Mouse (Mus musculus): Measurements from ENCODE around the gene Mknk2.

The Mknk2 gene

DNA sequence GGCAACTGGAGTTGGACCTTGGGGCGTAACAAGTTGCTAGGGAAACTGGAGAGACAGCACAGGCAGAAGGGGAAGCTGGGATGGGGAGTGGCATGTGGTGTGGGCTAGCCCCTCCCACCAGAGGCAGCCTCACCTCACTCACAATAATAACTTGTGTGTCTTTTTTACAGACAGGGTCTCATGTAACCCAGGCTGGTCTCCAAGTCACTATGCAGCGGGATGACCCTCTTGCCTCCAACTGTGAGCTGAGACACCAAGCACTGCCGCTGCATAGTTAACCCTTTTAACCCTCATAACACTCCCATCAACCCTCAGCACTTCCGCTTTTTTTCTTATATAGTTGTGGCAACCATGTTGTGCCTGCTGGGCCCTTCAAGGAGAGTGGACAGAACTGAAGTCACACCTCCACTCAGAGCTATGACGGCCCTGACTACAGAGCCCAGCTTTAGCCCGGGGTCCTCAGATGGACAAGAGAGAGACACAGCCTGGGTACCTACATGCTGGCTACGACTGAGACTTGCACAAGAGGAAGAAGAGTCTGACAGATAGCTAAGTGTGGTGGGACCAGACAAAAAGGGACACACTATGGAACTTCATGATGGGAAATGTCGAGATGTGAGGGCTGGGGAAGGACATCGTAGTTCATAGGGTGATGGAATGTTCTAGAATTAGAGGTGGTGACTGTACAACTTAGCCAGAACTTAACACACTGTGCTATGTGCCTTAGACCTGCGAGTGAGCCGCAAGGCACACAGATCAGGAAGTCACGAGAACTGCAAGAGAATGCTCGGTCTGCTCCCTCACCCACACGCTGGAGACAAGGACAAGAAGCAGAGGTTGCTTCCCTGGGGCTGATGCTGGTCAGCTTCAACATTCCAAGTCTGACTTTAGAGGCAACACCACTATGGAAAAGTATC lies 14.6 kb upstream of the Mknk2 start:
- DNase-seq (ENCODE audit: low spot score in 2 of 2) = peak in 1 of 2 experiments; percentile 59

GRCm38 (mm10) chr10:80687850-80688249 lies 9.9 kb upstream of the Mknk2 start:
- DNase-seq (ENCODE audit: low spot score in 2 of 2) = peak in 1 of 2 experiments; percentile 83

- no peak for DNase-seq (ENCODE audit: low spot score in 2 of 2)
Observed at GRCm38 (mm10) chr10:80686617-80687016, 8.7 kb upstream of the Mknk2 start.

DNA sequence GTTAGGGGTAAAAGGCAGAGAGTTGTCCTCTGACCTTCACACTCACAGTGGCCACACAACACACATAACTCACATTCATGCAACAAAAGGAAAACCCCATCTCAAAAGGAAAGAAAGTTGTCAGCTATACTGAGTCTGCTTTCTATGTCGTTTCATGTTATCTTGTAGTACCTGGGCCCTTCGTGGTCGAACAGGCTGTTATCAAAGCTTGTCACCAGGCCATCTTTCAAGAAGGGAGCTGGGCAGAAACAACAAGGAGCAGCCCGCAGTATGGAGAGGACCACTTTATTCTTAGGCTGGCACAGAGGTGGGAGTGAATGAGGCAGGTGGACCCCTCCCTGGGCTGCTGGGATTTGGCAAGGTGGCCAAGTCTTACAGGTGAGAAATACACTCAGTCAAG lies 7.1 kb upstream of the Mknk2 start:
- peak; percentile 48 to 50 for DNase-seq (ENCODE audit: low spot score in 2 of 2)

GRCm38 (mm10) chr10:80684214-80684613 lies 6.3 kb upstream of the Mknk2 start:
- peak; percentile 88 to 90 for DNase-seq (ENCODE audit: low spot score in 2 of 2)

DNA sequence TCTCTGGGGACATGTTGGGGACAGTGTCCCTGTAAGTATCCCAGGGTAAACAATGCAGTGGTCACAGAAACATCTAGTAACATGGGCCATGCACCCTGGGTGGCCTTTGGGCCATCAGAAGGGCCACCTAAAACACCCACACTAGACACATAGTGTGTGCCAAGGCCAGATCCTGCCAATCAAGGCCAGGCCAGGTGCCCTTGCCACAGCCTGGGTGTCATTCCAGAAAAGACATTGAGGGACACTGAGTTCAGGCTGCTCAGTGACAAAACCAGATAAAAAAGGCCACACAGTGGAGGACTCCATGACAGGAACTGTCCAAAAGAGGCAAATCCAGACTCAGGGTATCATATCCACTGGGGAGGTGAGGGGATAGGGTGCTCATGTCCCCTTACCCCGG lies 5.7 kb upstream of the Mknk2 start:
- no peak for DNase-seq (ENCODE audit: low spot score in 2 of 2)

DNA sequence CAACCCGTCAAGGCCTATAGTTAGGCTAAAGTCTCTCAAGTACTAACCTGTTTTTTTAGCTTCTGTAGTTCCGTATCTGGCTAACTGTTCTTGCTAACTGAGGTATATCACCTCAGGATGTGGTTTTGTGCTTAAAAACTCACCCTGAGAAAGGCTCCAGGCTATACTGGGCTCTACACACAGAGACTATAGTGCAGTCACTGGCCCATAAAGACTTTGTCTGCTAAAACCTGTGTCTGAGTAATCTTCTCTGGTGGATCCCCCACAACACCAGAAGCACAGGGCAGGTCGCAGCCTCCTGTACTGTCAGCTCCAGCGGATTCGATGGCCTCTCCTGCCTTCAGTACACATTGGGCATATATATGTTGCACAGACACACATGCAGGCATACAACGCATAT lies 4.1 kb upstream of the Mknk2 start:
- DNase-seq (ENCODE audit: low spot score in 2 of 2) = peak in 1 of 2 experiments; percentile 48

DNA sequence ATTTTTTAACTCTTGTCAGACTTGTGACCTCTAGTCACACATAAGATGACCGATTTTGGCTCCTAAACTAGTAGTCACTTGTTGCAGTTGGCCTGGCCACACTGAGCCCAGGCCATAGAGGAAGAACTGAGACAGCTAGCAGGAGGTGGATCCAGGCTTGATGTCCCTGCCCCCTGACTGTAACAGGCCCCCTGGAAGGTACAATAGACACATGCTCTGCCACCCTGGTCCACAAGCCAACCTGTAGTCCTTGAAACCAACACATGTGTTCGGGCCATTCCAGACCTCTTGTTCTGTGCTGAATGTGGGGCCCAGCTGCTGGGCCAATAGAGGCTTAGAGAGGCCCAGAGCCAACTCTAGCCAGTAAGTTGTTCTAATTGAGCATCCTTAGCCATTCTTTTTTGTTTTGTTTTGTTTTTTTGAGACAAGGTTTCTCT lies 2.4 kb upstream of the Mknk2 start:
- DNase-seq (ENCODE audit: low spot score in 2 of 2) = no peak

DNA sequence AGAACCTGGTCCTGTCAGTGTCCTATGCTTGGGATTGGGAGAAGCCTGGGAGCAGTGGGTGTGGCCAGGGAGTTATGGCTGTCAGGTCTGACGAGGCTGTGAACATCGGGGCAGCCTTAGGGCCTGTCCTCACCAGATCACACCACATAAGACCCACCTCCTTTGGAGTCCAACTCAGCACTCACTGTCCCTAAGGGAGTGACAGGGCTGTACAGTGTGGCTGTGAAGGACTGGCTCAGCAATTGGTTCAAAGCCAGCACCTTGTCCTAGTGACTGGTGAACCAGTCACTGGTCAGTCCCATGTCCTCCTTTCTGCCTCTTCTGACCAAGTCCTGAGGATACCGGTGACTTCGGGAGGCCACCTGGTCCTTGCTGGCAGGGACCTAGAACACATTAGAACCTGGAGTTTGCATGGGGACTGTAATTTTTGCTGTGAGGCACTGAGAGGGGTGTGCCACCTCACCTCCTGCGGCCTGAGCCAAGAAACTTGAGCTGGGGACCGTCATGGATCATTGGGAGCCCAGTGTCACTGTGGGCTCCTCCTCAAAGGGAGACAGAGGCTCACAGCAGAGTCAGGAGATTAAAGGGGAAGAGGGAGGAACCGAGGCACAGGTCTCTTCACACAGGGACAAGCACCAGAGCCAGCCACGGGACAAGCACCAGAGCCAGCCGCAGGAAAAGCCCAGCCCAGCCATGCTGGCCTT lies 1.8 kb upstream of the Mknk2 start:
- DNase-seq (ENCODE audit: low spot score in 2 of 2) = peak; percentile 51 to 57

DNA sequence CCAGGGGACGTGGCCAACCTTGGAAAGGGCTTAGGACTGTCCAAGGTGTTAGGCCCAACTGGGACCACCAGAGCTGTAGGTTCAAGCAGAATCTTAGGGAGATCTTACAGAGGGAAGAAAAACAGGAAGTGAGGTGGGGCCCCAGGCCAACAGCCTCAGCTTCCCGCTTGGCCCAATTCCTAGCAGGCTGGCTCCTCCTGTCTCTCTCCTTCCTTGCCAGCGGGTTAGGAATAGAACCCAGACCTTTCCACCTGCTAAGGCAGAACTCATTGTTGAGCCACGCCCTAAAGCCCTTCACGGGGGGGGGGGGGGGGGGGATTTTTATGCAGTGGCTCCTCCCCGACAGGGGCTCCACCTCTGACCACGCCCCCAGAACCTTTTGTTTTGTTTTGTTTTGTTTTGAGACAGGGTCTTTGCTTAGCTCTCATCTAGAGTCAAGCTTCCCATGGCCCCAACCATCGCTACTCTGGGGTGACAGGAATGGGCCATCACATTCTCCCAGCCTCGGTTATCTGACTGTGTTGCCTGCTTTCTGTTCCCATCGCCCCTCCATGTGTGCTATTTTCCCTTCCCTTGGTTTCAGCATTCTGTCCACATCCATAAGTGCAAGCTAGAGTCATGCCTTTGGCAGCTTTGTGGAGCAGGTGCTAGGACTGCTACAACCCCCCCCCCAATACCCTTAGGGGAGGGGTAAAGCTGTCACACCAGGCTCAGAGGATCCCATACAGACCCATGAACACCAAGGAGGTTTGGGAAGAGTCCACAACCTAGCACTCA lies 877 bp upstream of the Mknk2 start:
- peak in 1 of 2 experiments; percentile 63 for DNase-seq (ENCODE audit: low spot score in 2 of 2)

DNA sequence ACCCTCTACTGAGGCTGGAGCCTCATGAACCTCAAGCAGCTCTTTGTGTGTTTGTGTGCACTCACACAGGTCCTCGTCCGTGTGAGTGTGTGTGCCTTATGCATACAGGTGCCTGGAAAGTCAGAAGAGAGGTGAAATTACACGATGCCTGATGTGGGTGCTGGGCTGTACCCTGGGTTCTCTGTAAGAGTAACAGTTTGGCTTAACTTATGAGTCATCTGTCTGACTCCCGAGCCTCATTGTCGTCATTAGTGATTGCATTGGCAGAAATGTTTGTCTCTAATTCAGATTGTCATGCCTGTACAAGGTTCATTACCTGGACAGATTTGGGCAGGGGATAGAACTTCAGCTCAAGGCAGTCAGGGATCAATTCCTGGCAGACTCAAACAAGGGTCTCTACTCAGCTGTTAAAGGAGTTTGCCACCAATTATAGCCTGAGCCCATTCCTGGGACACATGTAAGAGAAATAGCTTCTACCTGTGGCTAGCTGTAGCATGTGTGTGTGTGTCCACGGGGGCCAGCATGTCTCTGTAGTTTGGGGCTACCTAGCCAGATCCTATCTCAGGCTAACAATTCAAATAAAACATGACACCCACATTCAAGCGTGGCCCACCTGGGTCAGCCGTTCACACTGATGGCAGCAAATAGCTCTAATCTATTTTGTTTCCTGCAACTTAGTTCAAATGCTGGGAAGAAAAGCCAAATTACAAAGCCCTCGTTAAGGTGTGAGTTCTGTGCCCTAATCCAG lies 610 bp downstream of the Mknk2 start:
- peak in 1 of 2 experiments; percentile 40 for DNase-seq (ENCODE audit: low spot score in 2 of 2)

- DNase-seq (ENCODE audit: low spot score in 2 of 2) = peak; percentile 98 to 99
Observed at GRCm38 (mm10) chr10:80676198-80676928, 1.5 kb downstream of the Mknk2 start.

- peak; percentile 46 to 68 for DNase-seq (ENCODE audit: low spot score in 2 of 2)
Observed at GRCm38 (mm10) chr10:80675405-80676197, 2.3 kb downstream of the Mknk2 start.

DNA sequence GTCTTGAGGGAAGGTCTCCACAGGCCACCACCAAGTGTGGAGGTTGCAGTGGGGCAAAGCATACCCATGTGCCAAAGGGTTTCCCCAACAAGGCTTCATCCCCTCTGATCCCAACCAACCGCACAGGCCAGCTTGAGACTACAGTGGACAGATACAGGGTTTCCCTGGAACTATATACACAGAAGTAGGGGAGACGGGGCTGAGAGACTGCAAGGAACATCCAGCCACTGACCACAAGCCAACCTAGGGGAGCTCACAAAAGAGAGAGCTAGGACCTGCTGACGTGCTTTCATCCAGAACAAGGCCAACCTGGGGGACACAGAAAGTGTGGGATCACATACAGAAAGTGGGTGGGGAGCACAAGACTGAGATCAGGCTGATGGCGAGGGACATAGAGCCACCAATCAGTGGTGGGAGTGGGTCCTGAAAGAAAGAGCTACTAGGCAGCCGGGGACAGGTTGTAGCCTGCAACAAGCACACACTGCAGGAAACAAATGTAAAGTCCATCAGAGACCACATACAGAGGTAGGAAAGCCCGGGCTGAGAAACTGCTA lies 3.0 kb downstream of the Mknk2 start:
- peak in 1 of 2 experiments; percentile 46 for DNase-seq (ENCODE audit: low spot score in 2 of 2)

GRCm38 (mm10) chr10:80674161-80674711 lies 3.7 kb downstream of the Mknk2 start:
- DNase-seq (ENCODE audit: low spot score in 2 of 2) = no peak

- DNase-seq (ENCODE audit: low spot score in 2 of 2) = no peak
Observed at GRCm38 (mm10) chr10:80673690-80674089, 4.2 kb downstream of the Mknk2 start.

- DNase-seq (ENCODE audit: low spot score in 2 of 2) = no peak
Observed at GRCm38 (mm10) chr10:80671936-80672690, 5.8 kb downstream of the Mknk2 start.

DNA sequence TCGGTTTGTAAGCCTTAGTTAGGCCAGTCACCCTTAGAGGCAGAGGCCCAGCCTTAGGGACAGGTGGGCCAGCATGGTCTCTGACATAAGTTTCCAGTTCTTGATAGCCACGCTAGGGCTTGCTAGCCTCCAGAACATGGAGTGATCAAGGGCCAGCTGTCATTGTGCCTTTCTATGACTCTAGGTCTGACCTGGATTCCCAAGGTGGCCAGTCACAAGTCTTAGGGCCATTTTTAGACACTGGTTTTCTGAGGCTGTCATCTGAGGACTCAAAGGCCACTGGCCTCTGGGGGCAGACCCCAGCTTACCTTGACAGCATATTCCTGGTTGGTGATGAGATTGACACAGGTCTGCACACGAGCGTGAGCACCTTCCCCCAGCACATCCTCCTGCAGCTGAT lies 6.7 kb downstream of the Mknk2 start:
- DNase-seq (ENCODE audit: low spot score in 2 of 2) = no peak
